Mouse (Mus musculus): ENCODE data around the gene Tcf15.

- TF ChIP-seq POLR2A (IDR thresholded peaks at IDR 0.05; ENCODE audit: low read depth, low read length) (no peak), CTCF (conservative IDR thresholded peaks at IDR 0.05; ENCODE audit: insufficient read depth, insufficient read length, low read depth, low read length) (no peak)
Observed at GRCm38 (mm10) chr2:152167851-152168290, 24.5 kb downstream of the Tcf15 start.
